Mouse (Mus musculus) hindbrain, postnatal 0 days (tissue): ENCODE data around the gene 4933417A18Rik. TPM values are rescaled to one million over a fixed set of nuclear protein-coding genes. Genes with fewer than 3 reads are reported as not detected.
"Not testable (repeated sequence)": the region's sequence is repeated elsewhere in the genome, so short reads cannot be mapped to it uniquely, and the experiment has no call there.

ENCODE experiments used
- ATAC-seq: fragments of 200-750 bp; cut with Nextera tagmentation; 2 replicates; pipeline ENCODE4 v1.8.0; 2017; ENCODE audit warnings: mild to moderate bottlenecking, moderate TSS enrichment, moderate library complexity
- DNase-seq: peaks from one replicate; pipeline ENCODE4 v3.0.0-alpha.2; 2015; ENCODE audit warnings: low spot score
- H3K27ac ChIP-seq: fragments of 300-500 bp; sonication (generic); 2 replicates; pipeline ENCODE4 v1.5.1; 2014; ENCODE audit warnings: mild to moderate bottlenecking
- H3K27me3 ChIP-seq: fragments of 300-500 bp; sonication (generic); 2 replicates; pipeline ENCODE4 v1.6.1; 2014; ENCODE audit warnings: low read length, mixed read lengths; ENCODE audit not compliant: insufficient read depth
- H3K36me3 ChIP-seq: fragments of 300-500 bp; sonication (generic); 2 replicates; pipeline ENCODE4 v1.6.1; 2014; ENCODE audit warnings: low read length, mixed read lengths; ENCODE audit not compliant: insufficient read depth
- H3K4me1 ChIP-seq: fragments of 300-500 bp; sonication (generic); 2 replicates; pipeline ENCODE4 v1.6.1; 2014; ENCODE audit warnings: antibody characterized with exemption, low read length, mixed read lengths; ENCODE audit not compliant: insufficient read depth
- H3K4me2 ChIP-seq: fragments of 300-500 bp; sonication (generic); 2 replicates; pipeline ENCODE4 v1.6.1; 2014; ENCODE audit warnings: low read depth, mild to moderate bottlenecking, low read length, moderate library complexity, mixed read lengths
- H3K4me3 ChIP-seq: fragments of 300-500 bp; sonication (generic); 2 replicates; pipeline ENCODE4 v1.5.1; 2014; ENCODE audit warnings: low read length
- H3K9ac ChIP-seq: fragments of 300-500 bp; sonication (generic); replicated peaks from 2 replicates; pipeline ENCODE4 v1.6.1; 2014; ENCODE audit warnings: mild to moderate bottlenecking, low read length, moderate library complexity, mixed read lengths
- H3K9me3 ChIP-seq: fragments of 300-500 bp; sonication (generic); 2 replicates; pipeline ENCODE4 v1.6.1; 2016; ENCODE audit warnings: low read length, mixed read lengths
- CTCF ChIP-seq: IDR thresholded peaks from 2 replicates; pipeline ENCODE4 v1.5.1; 2016; ENCODE audit warnings: antibody characterized with exemption, control low read depth, low read depth
- WGBS: fragments of 180-500 bp; shearing (Covaris S2); extraction: QIAGEN DNeasy Blood & Tissue Kit; methylation state at CpG from one replicate; pipeline ENCODE4 v1.1.7; 2014; 5-methylcytosine and 5-hydroxymethylcytosine counted together
- polyA plus RNA-seq: library from polyadenylated mRNA; unstranded; fragments of >200 nt; fragmentation: Nextera tagmentation; extraction: Ambion mirVana; gene quantifications from 2 replicates; pipeline ENCODE4 v1.2.1, GENCODE M21; 2015
- total RNA-seq: library from RNA; depleted of rRNA; stranded (reverse); fragments of >200 nt; gene quantifications from 2 replicates; pipeline ENCODE4 v1.2.3, GENCODE M21; 2014

4933417A18Rik gene
- total and polyA plus RNA-seq, 2 experiments from 2014 or later, result not detected

DNA sequence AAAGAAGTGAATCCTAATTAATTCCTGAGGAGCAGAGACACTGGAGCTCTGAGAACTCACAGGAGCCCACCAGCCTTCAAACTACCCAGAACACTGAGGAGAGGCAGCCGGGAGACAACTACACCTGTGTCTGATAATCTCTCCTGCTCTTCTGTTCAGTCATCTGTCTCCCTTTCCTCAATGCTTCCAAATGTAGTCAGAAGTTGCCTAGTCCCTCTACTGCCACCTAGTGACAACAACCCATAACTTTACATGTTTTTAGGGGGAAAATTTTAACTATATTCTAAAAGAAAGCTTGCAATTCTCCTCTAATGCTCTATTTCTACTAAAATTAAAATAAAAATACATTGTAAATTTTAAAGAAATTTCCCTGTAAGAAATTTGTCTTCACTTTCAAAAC is 48.9 kb downstream of the 4933417A18Rik start:
- DNase-seq, result no peak
- Histone ChIP-seq H3K36me3 (peaks cover 9% of the 10 kb centered on the region; the same call in 1 of the 2 replicates), H3K4me2 (no peak overlapping the region), H3K27me3 (no peaks in the 10 kb centered on the region), H3K4me1 (no peaks in the 10 kb centered on the region), H3K4me3 (no peak overlapping the region), H3K9ac (no peak overlapping the region), H3K9me3 (no peaks in the 10 kb centered on the region), H3K27ac (no peak overlapping the region)
- WGBS, result 50% methylated on average over 1 of the region's 1 CpGs
- TF ChIP-seq CTCF, result peak; percentile 38
- ATAC-seq, result no peak

DNA sequence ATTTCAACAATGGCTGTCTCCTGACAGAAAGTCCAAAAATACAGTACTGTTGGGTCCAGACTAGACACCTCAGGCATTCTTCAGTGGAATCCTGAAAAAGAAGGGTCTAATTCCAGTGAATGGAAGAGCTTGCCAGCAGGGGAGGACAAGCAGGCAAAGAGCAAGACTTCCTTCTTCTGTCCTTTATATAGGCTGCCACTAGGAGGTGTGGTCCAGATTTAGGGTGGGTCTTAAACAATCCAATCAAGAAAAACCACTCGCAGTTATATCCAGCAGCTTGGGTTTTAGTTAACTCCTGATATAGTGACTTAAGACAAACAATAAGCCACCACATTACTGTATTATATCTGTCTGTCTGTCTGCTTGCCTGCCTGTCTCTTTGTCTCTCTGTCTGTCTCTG is 49.6 kb downstream of the 4933417A18Rik start:
- DNase-seq, result no peak
- Histone ChIP-seq H3K9ac (no peak overlapping the region), H3K4me1 (no peaks in the 10 kb centered on the region), H3K9me3 (no peaks in the 10 kb centered on the region), H3K27me3 (no peaks in the 10 kb centered on the region), H3K27ac (no peak overlapping the region), H3K4me3 (no peak overlapping the region), H3K36me3 (peaks cover 10% of the 10 kb centered on the region; the same call in 1 of the 2 replicates), H3K4me2 (no peak overlapping the region)
- 46% methylated on average over 1 of the region's 1 CpGs for WGBS
- ATAC-seq, result no peak
- peak; percentile 14; the same call in 1 of the 2 replicates for TF ChIP-seq CTCF

DNA sequence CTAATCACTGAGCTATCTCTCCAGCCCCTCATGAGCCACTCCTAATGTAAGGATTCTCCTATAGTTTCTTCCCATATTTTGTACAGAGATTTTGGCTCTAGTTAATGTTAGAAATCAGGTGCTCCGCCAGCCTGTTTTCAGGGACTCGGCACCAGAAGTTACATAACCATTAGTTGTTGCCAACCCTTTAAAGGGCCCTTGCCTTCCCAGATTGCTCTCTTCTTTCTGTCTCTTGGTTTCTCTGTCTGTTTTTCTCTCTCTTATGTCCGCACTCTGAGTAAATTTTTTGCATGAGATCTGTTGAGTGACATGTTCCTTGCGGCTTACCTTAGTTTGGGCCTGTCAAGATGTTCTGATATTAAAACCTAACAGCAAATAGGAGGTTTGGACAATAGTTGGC is 51.9 kb downstream of the 4933417A18Rik start:
- H3K9ac ChIP-seq, result no peak overlapping the region
- ATAC-seq (no peak), DNase-seq (no peak)
- no peak overlapping the region for H3K27ac ChIP-seq
- peaks cover 20% of the 10 kb centered on the region; the same call in 1 of the 2 replicates for H3K36me3 ChIP-seq
- no peaks in the 10 kb centered on the region for H3K9me3 ChIP-seq
- no peak overlapping the region for H3K4me2 ChIP-seq
- no peaks in the 10 kb centered on the region for H3K4me1 ChIP-seq
- H3K27me3 ChIP-seq, result no peaks in the 10 kb centered on the region
- WGBS, result 93% methylated on average over 4 of the region's 4 CpGs
- no peak overlapping the region for H3K4me3 ChIP-seq
- no peak for TF ChIP-seq CTCF

DNA sequence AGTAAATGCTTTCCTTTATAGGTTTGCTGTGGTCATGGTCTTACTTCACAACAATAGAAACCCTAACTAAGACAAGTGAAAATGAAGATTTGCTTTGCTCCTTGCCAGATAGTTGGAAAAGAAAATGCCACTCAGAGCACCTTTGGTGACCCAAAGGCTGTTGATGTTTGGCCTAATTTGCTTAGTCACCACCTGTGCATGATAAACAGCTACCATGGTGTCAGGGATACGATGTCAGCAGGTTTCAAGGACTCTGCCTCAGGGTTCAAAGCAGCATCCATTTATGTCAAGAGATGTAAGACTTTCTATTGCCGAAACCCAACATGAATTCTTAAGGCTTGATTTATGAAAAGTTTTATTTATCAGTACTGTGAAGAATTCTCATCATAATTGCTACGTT is 53.2 kb downstream of the 4933417A18Rik start:
- WGBS, result 94% methylated on average over 3 of the region's 3 CpGs
- no peak for ATAC-seq
- no peaks in the 10 kb centered on the region for H3K4me1 ChIP-seq
- H3K4me3 ChIP-seq, result no peak overlapping the region
- no peaks in the 10 kb centered on the region for H3K9me3 ChIP-seq
- peaks cover 24% of the 10 kb centered on the region; the same call in 1 of the 2 replicates for H3K36me3 ChIP-seq
- TF ChIP-seq CTCF, result no peak
- no peak overlapping the region for H3K27ac ChIP-seq
- no peak overlapping the region for H3K4me2 ChIP-seq
- H3K9ac ChIP-seq, result no peak overlapping the region
- no peaks in the 10 kb centered on the region for H3K27me3 ChIP-seq
- DNase-seq, result no peak

DNA sequence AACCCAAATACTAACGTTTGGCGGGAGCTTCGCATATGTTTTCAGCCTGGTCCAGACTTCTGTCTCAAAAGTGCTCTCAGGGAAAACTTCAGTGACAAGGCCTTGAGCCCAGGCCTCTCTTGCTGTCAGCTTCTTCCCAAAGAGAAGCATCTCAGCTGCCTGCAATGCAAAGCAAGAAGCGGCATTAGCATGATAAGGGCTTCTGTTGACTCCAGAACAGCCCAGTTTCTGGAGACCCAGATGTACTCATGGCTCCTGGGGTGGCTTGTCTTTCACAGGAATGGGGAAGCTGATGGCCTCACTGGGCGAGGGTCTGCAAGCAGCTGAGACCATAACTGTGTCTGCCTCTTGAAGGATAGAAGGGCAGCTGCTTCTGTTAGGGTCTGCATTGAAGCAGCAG is 54.4 kb downstream of the 4933417A18Rik start:
- H3K27ac ChIP-seq, H3K27me3 ChIP-seq, H3K4me1 ChIP-seq, H3K9me3 ChIP-seq, ATAC-seq, H3K4me3 ChIP-seq, H3K4me2 ChIP-seq, H3K9ac ChIP-seq, DNase-seq: not testable (repeated sequence)
- WGBS, result 58% methylated on average over 5 of the region's 5 CpGs
- peaks cover 24% of the 10 kb centered on the region; the same call in 1 of the 2 replicates for H3K36me3 ChIP-seq

DNA sequence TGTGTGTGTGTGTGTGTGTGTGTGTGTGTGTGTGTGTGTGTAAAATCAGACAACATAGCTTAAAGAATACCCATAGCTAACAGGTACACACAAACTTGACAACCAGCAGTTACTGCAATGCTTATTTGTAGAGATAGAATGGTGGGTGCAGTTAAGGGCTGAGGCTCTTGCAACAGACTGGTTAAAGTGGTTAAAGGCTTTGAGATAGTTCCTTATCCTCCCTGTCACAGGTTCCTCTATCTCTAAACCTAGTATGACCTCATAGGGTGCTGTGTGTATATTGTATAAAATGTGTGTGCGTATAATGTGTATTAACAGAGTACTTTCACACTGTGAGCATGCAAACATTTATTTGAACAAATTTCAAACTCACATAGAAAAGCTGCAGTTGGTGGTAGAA is 59.3 kb downstream of the 4933417A18Rik start:
- H3K4me1 ChIP-seq, H3K9me3 ChIP-seq, H3K4me2 ChIP-seq, H3K9ac ChIP-seq, DNase-seq, ATAC-seq, H3K27ac ChIP-seq, H3K27me3 ChIP-seq, H3K4me3 ChIP-seq: not testable (repeated sequence)
- 98% methylated on average over 1 of the region's 1 CpGs for WGBS
- H3K36me3 ChIP-seq, result peaks cover 40% of the 10 kb centered on the region; the same call in 1 of the 2 replicates

DNA sequence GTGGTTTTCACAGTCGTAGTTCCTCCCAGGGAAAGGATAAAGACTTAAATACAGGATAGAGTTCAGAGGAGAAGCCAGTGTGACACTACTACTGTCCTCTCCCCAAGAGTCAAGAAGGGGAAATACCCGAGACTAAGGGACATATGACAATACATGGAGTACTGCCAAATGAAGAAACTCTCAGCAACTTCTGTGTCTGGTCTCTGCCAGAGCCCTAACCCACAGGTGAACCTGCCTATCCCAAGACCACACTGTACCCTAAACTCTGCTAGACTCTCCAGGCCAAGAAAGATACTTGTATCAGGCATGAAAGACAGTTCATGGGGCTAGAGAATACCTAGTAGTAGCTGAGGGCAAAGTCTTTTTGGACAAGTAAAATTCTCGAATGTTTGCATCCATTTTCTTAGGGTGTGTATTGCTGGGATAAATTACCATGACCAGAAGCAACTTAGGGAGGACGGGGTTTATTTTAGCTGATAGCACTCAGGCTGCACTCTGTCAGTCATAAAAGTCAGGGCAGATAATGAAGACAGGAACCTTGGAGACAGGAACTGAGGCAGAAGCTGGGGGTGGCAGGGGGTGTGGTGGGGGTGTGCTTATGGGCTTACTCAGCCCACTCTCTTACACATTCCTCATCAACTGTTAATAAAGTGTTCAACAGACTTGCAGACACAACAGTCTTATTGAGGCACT is 67.5 kb downstream of the 4933417A18Rik start:
- H3K4me2 ChIP-seq, result peak overlapping the region; percentile 25

More for the DNA sequence above, 67.5 kb downstream of the 4933417A18Rik start:
- Histone ChIP-seq H3K4me1 (0 out of 2 replicates have a peak, but pooled peaks cover 3% of the 10 kb centered on the region), H3K36me3 (peaks cover 25% of the 10 kb centered on the region; the same call in 1 of the 2 replicates), H3K9ac (no peak overlapping the region), H3K4me3 (no peak overlapping the region), H3K9me3 (no peaks in the 10 kb centered on the region), H3K27me3 (no peaks in the 10 kb centered on the region), H3K27ac (no peak overlapping the region)
- 56% methylated on average over 4 of the region's 4 CpGs for WGBS
- ATAC-seq (no peak), DNase-seq (no peak)
- TF ChIP-seq CTCF, result no peak
